Mouse (Mus musculus): ENCODE measurements around the gene 4933428G20Rik. TPM values are rescaled to one million over a fixed set of nuclear protein-coding genes. Genes with fewer than 3 reads are reported as not detected.

Gene 4933428G20Rik
- polyA plus RNA-seq, 1 experiment from 2014 or later = 0.87 TPM

DNA sequence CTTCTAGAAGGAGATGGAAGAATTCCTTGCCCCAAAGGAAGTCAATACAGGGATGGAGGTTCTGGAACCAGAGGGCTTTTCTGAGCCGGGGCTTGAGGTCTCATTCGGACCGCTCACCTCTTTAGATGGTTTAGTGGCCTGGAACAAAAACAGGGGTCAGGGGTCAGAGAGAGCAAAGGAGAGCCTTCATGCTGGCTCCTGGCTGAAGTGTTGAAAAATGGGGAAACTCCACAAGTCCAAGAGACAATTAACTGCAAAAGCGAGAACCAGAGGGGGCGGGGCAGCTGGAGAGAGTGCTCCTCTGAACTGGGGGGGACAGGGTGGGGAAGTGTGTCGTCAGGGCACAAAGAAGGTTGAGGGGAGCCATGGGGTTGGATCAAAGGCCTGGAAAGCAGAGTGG is 12.4 kb upstream of the 4933428G20Rik start:
- Histone ChIP-seq H3K27ac (peak overlapping the region; percentile 81; the same call in 1 of the 2 replicates), H3K4me1 (peaks cover 21% of the 10 kb centered on the region), H3K9ac (no peak overlapping the region), H3K27me3 (0 out of 2 replicates have a peak, but pooled peaks cover 4% of the 10 kb centered on the region), H3K4me3 (no peak overlapping the region), H3K9me3 (no peaks in the 10 kb centered on the region), H3K4me2 (peak overlapping the region; percentile 42; the same call in 1 of the 2 replicates), H3K36me3 (no peaks in the 10 kb centered on the region)
- ATAC-seq (ENCODE audit: borderline replicate concordance, extremely low read depth, low FRiP score, low TSS enrichment) = no peak
- WGBS = 70% methylated on average over 6 of the region's 6 CpGs

- Histone ChIP-seq H3K4me2 (peak overlapping the region; percentile 42), H3K4me3 (0 out of 2 replicates have a peak overlapping the region, but pooled peaks have one; percentile 5), H3K36me3 (no peaks in the 10 kb centered on the region), H3K27me3 (0 out of 2 replicates have a peak, but pooled peaks cover 4% of the 10 kb centered on the region), H3K4me1 (peaks cover 21% of the 10 kb centered on the region), H3K27ac (peak overlapping the region; percentile 81), H3K9me3 (no peaks in the 10 kb centered on the region), H3K9ac (no peak overlapping the region)
- peak; percentile 36; the same call in 1 of the 2 replicates for ATAC-seq (ENCODE audit: borderline replicate concordance, extremely low read depth, low FRiP score, low TSS enrichment)
- WGBS = 45% methylated on average over 13 of the region's 13 CpGs
Observed at GRCm38 (mm10) chr11:97511661-97512369, 11.7 kb upstream of the 4933428G20Rik start.

GRCm38 (mm10) chr11:97510966-97511660 is 11.0 kb upstream of the 4933428G20Rik start:
- Histone ChIP-seq H3K9ac (no peak overlapping the region), H3K4me3 (no peak overlapping the region), H3K4me1 (peaks cover 21% of the 10 kb centered on the region), H3K9me3 (no peaks in the 10 kb centered on the region), H3K36me3 (no peaks in the 10 kb centered on the region), H3K27me3 (0 out of 2 replicates have a peak, but pooled peaks cover 4% of the 10 kb centered on the region), H3K27ac (peak overlapping the region; percentile 81), H3K4me2 (peak overlapping the region; percentile 42)
- 30% methylated on average over 10 of the region's 10 CpGs for WGBS
- ATAC-seq (ENCODE audit: borderline replicate concordance, extremely low read depth, low FRiP score, low TSS enrichment) = no peak

GRCm38 (mm10) chr11:97509715-97510485 is 9.8 kb upstream of the 4933428G20Rik start:
- Histone ChIP-seq H3K9me3 (no peaks in the 10 kb centered on the region), H3K4me1 (peaks cover 21% of the 10 kb centered on the region), H3K27ac (no peak overlapping the region), H3K9ac (peak overlapping the region; percentile 4; the same call in 1 of the 2 replicates), H3K4me2 (no peak overlapping the region), H3K27me3 (0 out of 2 replicates have a peak, but pooled peaks cover 4% of the 10 kb centered on the region), H3K36me3 (no peaks in the 10 kb centered on the region), H3K4me3 (no peak overlapping the region)
- WGBS = 58% methylated on average over 23 of the region's 24 CpGs
- no peak for ATAC-seq (ENCODE audit: borderline replicate concordance, extremely low read depth, low FRiP score, low TSS enrichment)

- Histone ChIP-seq H3K4me3 (no peak overlapping the region), H3K36me3 (no peaks in the 10 kb centered on the region), H3K9ac (no peak overlapping the region; the same call in 1 of the 2 replicates), H3K4me2 (no peak overlapping the region), H3K27me3 (0 out of 2 replicates have a peak, but pooled peaks cover 4% of the 10 kb centered on the region), H3K4me1 (peaks cover 21% of the 10 kb centered on the region), H3K9me3 (no peaks in the 10 kb centered on the region), H3K27ac (no peak overlapping the region)
- 29% methylated on average over 5 of the region's 5 CpGs for WGBS
- ATAC-seq (ENCODE audit: borderline replicate concordance, extremely low read depth, low FRiP score, low TSS enrichment) = no peak
Observed at GRCm38 (mm10) chr11:97509058-97509457, 8.9 kb upstream of the 4933428G20Rik start.

DNA sequence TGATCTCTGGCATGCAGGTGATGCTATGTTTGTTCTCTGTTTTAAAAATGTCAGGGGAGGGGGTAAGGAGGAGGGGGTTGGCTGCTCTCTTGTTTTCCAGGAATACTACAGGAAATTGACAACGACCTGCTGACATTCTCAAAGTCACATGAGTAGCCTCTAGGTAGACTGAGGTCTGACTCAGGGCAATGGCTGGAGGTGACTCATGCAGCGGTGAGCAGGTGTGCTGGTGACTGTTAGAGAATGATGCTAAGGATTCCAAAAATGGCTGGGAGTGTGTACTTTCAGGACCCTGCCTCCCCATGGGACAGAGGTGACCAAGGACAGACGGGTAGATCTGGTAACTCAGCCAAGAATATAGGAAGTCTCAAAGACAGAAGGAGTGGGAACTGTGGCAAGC is 8.1 kb upstream of the 4933428G20Rik start:
- peaks cover 21% of the 10 kb centered on the region for H3K4me1 ChIP-seq
- H3K27ac ChIP-seq = no peak overlapping the region
- H3K4me3 ChIP-seq = no peak overlapping the region
- H3K9me3 ChIP-seq = no peaks in the 10 kb centered on the region
- no peak overlapping the region for H3K9ac ChIP-seq
- ATAC-seq (ENCODE audit: borderline replicate concordance, extremely low read depth, low FRiP score, low TSS enrichment) = no peak
- 55% methylated on average over 3 of the region's 3 CpGs for WGBS
- 0 out of 2 replicates have a peak, but pooled peaks cover 4% of the 10 kb centered on the region for H3K27me3 ChIP-seq
- no peak overlapping the region for H3K4me2 ChIP-seq
- H3K36me3 ChIP-seq = no peaks in the 10 kb centered on the region

DNA sequence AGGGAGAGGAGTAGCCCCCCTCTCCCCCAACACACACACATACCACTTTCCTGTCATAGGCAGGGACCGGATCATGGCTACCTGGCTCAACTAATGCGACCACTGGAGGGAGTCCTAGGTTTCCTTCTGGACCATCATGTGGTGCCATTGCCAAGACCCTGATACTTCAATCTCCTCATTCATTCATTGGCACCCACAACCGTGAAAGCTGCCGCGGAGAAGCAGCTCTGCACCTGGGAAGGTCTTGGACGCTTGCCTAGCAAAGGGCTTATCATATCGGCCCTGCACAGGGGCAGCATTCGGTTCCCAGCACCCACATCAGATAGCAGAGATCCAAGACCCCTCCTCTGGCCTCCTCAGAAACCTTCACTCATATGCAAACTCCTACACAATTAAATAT is 6.2 kb upstream of the 4933428G20Rik start:
- Histone ChIP-seq H3K9ac (no peak overlapping the region), H3K4me2 (no peak overlapping the region), H3K4me3 (no peak overlapping the region), H3K36me3 (no peaks in the 10 kb centered on the region; the same call in 1 of the 2 replicates), H3K4me1 (peaks cover 8% of the 10 kb centered on the region), H3K27ac (no peak overlapping the region), H3K9me3 (no peaks in the 10 kb centered on the region), H3K27me3 (peaks cover 11% of the 10 kb centered on the region)
- no peak for ATAC-seq (ENCODE audit: borderline replicate concordance, extremely low read depth, low FRiP score, low TSS enrichment)
- WGBS = 42% methylated on average over 8 of the region's 8 CpGs

DNA sequence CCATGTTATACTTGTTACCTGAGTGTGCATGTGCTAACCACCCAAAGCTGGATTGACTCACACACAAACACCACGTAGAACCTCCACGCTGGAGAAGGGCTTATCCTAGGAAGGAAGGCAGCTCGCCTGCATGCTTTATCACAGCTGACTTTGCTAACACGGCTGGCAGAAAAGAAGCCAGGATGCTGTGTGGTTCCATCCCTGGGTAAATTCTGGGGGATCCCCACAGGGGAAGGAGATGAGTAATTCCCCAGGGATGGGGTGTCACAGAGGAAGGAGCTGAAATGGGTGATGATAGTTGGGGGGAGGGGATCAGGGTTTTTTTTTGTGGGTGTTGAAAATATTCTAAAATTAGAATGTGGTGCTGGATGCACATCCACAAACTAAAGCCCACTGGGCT is 5.6 kb upstream of the 4933428G20Rik start:
- peaks cover 5% of the 10 kb centered on the region for H3K4me1 ChIP-seq
- no peak overlapping the region for H3K4me2 ChIP-seq
- no peaks in the 10 kb centered on the region for H3K9me3 ChIP-seq
- no peak overlapping the region for H3K4me3 ChIP-seq
- WGBS = 70% methylated on average over 4 of the region's 4 CpGs
- H3K27ac ChIP-seq = no peak overlapping the region
- H3K36me3 ChIP-seq = peaks cover 4% of the 10 kb centered on the region; the same call in 1 of the 2 replicates
- ATAC-seq (ENCODE audit: borderline replicate concordance, extremely low read depth, low FRiP score, low TSS enrichment) = no peak
- H3K27me3 ChIP-seq = peaks cover 16% of the 10 kb centered on the region
- no peak overlapping the region for H3K9ac ChIP-seq

DNA sequence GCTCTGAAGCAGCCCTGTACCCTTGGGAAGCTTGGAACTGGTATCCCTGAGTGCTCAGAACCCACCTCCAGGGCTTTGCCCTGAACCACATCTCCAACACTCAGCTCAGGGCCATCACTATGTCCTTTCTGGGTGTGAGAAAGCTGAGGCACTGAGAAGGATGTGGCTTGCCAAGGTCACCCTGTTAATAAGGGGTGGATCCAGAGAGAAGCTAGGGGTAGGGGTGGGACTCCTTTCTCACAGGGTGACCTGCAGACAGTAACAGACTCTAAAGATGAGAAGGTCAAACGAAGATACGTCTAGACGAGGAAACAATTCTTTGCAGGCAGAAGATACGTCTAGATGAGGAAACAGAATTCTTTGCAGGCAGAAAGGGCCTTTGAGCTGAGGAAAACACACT is 2.7 kb upstream of the 4933428G20Rik start:
- peaks cover 41% of the 10 kb centered on the region for H3K27me3 ChIP-seq
- peaks cover 20% of the 10 kb centered on the region for H3K36me3 ChIP-seq
- no peak overlapping the region for H3K4me2 ChIP-seq
- H3K4me3 ChIP-seq = no peak overlapping the region
- H3K9ac ChIP-seq = no peak overlapping the region
- 74% methylated on average over 4 of the region's 4 CpGs for WGBS
- peaks cover 11% of the 10 kb centered on the region for H3K4me1 ChIP-seq
- H3K27ac ChIP-seq = no peak overlapping the region
- no peak; the same call in 1 of the 2 replicates for ATAC-seq (ENCODE audit: borderline replicate concordance, extremely low read depth, low FRiP score, low TSS enrichment)
- no peaks in the 10 kb centered on the region for H3K9me3 ChIP-seq

DNA sequence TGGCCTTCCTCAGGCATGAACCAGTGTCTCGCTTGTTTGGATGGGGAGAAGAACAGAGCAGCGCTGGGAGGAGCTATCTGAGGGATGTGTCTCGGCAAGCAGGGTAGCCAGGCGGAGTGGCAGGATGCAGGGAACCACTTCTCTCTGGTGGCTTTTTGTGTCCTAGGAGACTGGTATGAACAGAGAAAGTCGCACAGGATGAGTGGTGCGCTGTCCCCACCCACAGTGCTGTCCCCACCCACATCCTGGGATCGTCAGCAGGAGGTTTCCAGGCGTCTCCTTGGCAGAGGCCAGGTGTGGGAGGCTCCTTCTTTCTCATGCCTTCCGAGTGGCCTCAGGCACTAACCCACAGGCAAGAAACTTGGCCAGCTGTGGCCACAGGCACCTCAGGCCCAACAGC is 2.2 kb upstream of the 4933428G20Rik start:
- no peak overlapping the region for H3K27ac ChIP-seq
- peaks cover 11% of the 10 kb centered on the region for H3K4me1 ChIP-seq
- WGBS = 37% methylated on average over 9 of the region's 9 CpGs
- peaks cover 24% of the 10 kb centered on the region for H3K36me3 ChIP-seq
- H3K9ac ChIP-seq = no peak overlapping the region
- no peak for ATAC-seq (ENCODE audit: borderline replicate concordance, extremely low read depth, low FRiP score, low TSS enrichment)
- H3K9me3 ChIP-seq = no peaks in the 10 kb centered on the region
- H3K4me2 ChIP-seq = no peak overlapping the region
- no peak overlapping the region for H3K4me3 ChIP-seq
- H3K27me3 ChIP-seq = peaks cover 45% of the 10 kb centered on the region

DNA sequence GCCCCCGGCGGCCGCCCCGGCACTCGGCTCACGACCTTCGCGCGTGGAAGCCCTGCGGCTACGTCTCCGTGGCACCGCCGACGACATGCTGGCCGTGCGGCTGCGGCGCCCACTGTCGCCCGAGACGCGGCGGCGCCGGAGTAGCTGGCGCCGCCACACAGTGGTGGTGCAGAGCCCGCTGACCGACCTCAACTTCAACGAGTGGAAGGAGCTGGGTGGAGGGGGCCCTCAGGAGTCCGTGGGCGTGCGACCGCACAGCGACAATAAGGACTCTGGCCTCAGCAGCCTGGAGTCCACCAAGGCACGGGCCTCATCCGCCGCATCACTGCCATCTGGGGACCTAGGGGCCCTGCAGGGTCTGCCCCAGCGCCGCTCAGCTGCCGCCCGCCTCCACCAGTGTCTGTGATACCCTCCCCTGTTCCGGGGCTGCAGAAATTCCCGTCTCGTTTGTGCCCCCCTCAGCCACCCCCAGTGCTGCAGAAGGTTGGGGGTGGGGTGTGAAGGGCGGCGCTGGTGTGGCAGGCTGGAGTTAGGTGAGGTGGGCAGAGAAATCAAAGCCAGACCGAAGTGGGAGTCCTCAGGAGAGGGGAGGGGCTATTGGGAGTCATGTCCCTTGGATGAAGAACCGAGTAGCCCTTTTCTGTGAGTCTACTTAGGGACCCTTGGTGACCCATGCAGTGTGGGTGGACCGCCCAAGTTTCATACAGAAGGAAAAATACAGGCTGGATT is 744 bp upstream of the 4933428G20Rik start:
- 25% methylated on average over 51 of the region's 51 CpGs for WGBS
- peaks cover 11% of the 10 kb centered on the region for H3K4me1 ChIP-seq

More for the DNA sequence above, 744 bp upstream of the 4933428G20Rik start:
- Histone ChIP-seq H3K27ac (no peak overlapping the region), H3K27me3 (peaks cover 45% of the 10 kb centered on the region), H3K9me3 (no peaks in the 10 kb centered on the region), H3K9ac (no peak overlapping the region), H3K4me3 (peak overlapping the region; percentile 20), H3K36me3 (peaks cover 35% of the 10 kb centered on the region), H3K4me2 (peak overlapping the region; percentile 54)
- peak; percentile 36; the same call in 1 of the 2 replicates for ATAC-seq (ENCODE audit: borderline replicate concordance, extremely low read depth, low FRiP score, low TSS enrichment)

Measured in lung, embryonic 15.5 days (tissue).